Mouse (Mus musculus) bone marrow macrophage, adult 2 months (primary cell): ENCODE data around the gene Pard6a.

Source experiments
- CTCF ChIP-seq: IDR thresholded peaks from 2 replicates; pipeline ENCODE4 v1.5.1; 2012; ENCODE audit warnings: low read depth, mild to moderate bottlenecking, low read length, moderate library complexity
- POLR2A ChIP-seq: IDR thresholded peaks from 2 replicates; pipeline ENCODE4 v1.6.1; 2012; ENCODE audit warnings: mild to moderate bottlenecking, low read depth, low read length, borderline replicate concordance

DNA sequence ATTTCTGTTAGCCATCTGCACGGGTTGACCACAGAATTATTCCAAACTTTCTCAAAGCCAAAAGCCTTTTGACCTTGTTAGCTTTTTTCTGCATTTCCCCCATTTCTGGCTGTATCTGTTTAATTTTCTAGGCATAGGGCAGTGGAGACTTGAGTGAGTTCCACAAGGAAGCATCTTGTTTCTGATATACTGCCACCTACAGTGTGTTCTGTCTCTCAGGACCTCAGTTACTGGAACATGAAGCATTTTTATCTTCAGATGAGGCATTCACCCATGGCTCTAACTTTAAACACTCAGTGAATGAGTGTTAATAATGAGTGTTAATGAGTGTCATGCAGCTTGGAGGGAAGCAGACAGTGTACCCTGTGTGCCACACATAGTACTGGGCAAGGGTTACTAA is 23.1 kb upstream of the Pard6a start:
- TF ChIP-seq CTCF (no peak), POLR2A (no peak)
